Mouse (Mus musculus): ENCODE measurements around the gene Plekhm2. TPM values are rescaled to one million over a fixed set of nuclear protein-coding genes. Genes with fewer than 3 reads are reported as not detected.

The Plekhm2 gene
- total and polyA plus RNA-seq, 3 experiments: 6.5 to 15.4 TPM; not detected in 1

DNA sequence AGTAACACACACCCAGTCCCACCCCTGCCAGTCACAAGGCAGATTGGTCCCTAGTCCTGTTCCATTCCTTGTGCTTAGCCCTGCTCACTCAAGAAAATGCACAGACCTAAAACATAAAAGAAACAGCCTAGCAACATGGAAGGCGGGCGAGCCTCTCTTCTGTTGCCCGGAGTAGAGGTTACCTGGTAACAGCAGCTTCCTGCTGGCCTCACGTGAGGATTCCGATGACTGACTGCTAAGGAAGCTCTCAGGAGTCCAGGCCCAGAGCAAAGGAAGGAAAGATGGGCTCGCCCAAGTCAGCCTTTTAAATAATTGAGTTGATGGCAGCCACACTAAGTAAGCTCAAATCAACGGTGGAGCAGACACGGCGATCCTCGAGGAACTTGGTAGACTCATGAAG lies 12.8 kb downstream of the Plekhm2 start (continued):
- TF ChIP-seq ZNF384 (IDR thresholded peaks at IDR 0.05; ENCODE audit: low read depth, low read length): no peak

DNA sequence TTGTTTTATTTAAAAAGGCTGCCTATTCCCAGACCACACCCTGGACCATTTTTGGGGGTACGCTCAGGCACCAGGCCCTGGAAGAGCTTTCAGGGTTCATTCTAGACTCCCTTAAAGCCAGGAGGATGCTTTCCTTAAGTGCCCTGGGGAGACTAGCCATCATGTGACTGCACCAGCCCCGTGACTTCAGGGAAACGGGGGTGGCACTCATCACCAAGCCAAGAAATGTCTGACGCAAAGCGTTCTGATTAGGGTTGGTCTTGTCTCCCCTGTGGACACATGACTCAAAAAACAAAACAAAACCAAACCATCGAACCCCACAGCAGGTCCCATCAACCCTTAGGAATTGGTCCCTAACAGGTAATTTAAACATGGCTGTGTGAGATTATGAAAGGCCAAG lies 13.4 kb downstream of the Plekhm2 start:
- H3K9me3 ChIP-seq (replicated peaks; ENCODE audit: insufficient read depth, low read length): no peaks in the 10 kb centered on the region
- no peak for DNase-seq (ENCODE audit: low read depth, low spot score)
- no peak for TF ChIP-seq MAZ (IDR thresholded peaks at IDR 0.05; ENCODE audit: low read depth, low read length)
- no peak for TF ChIP-seq POLR2AphosphoS2 (IDR thresholded peaks at IDR 0.05; ENCODE audit: low read length)
- TF ChIP-seq ZKSCAN1 (IDR thresholded peaks at IDR 0.05; ENCODE audit: low read depth, low read length): no peak
- no peak for TF ChIP-seq MYB (IDR thresholded peaks at IDR 0.05; ENCODE audit: low read depth, low read length)
- TF ChIP-seq GATA1 (IDR thresholded peaks at IDR 0.05; ENCODE audit: low read depth, low read length): no peak
- no peak for TF ChIP-seq USF2 (IDR thresholded peaks at IDR 0.05; ENCODE audit: borderline replicate concordance in 1 of 2, insufficient read depth in 1 of 2, low read depth in 1 of 2, low read length in 2 of 2)
- TF ChIP-seq TAL1 (IDR thresholded peaks at IDR 0.05; ENCODE audit: low read length): no peak
- TF ChIP-seq USF1 (IDR thresholded peaks at IDR 0.05; ENCODE audit: low read depth, low read length): no peak
- no peak for TF ChIP-seq CTCF (IDR thresholded peaks at IDR 0.05 in 2 of 3, conservative IDR thresholded peaks at IDR 0.05 in 1 of 3; ENCODE audit: control insufficient read depth in 1 of 3, insufficient read depth in 1 of 3, low read depth in 2 of 3, low read length in 3 of 3, poor library complexity in 1 of 3, severe bottlenecking in 1 of 3)
- no peak for TF ChIP-seq POLR2AphosphoS5 (IDR thresholded peaks at IDR 0.05; ENCODE audit: borderline replicate concordance, low read depth, low read length)
- no peak for TF ChIP-seq E2F4 (IDR thresholded peaks at IDR 0.05; ENCODE audit: borderline replicate concordance, low read depth, low read length)
- no peak for TF ChIP-seq KAT2A (conservative IDR thresholded peaks at IDR 0.05; ENCODE audit: low read depth, low read length)
- TF ChIP-seq TBP (IDR thresholded peaks at IDR 0.05; ENCODE audit: low read depth, low read length): no peak
- no peak for TF ChIP-seq CHD1 (IDR thresholded peaks at IDR 0.05; ENCODE audit: low read depth, low read length)
- no peak for TF ChIP-seq HCFC1 (IDR thresholded peaks at IDR 0.05; ENCODE audit: low read depth, low read length)
- TF ChIP-seq JUND (IDR thresholded peaks at IDR 0.05; ENCODE audit: low read depth, low read length): no peak
- TF ChIP-seq SIN3A (IDR thresholded peaks at IDR 0.05; ENCODE audit: low read length): no peak
- no peaks in the 10 kb centered on the region for H3K27me3 ChIP-seq (ENCODE audit: control insufficient read depth in 1 of 2, insufficient read depth in 2 of 2, low read length in 2 of 2)
- no peak overlapping the region for H3K27ac ChIP-seq (ENCODE audit: control insufficient read depth, low read depth, low read length)
- H3K79me2 ChIP-seq (ENCODE audit: control insufficient read depth, insufficient read depth, low read length, poor library complexity): no peaks in the 10 kb centered on the region
- peaks cover 0 to under 1% of the 10 kb centered on the region in 2 experiments; a peak in 1 of 4 replicates for H3K4me1 ChIP-seq (ENCODE audit: control insufficient read depth in 1 of 2, insufficient read depth in 2 of 2, low read length in 2 of 2)
- H3K9ac ChIP-seq (ENCODE audit: control insufficient read depth, low read depth, low read length, poor library complexity, severe bottlenecking): no peak overlapping the region
- no peak overlapping the region for H3K4me3 ChIP-seq (ENCODE audit: control insufficient read depth in 1 of 2, insufficient read depth in 1 of 2, low read depth in 2 of 2, low read length in 2 of 2)
- H3K36me3 ChIP-seq (ENCODE audit: control insufficient read depth in 1 of 2, insufficient read depth in 2 of 2, low read length in 2 of 2): no peaks in the 10 kb centered on the region; a peak in 2 of 4 replicates

DNA sequence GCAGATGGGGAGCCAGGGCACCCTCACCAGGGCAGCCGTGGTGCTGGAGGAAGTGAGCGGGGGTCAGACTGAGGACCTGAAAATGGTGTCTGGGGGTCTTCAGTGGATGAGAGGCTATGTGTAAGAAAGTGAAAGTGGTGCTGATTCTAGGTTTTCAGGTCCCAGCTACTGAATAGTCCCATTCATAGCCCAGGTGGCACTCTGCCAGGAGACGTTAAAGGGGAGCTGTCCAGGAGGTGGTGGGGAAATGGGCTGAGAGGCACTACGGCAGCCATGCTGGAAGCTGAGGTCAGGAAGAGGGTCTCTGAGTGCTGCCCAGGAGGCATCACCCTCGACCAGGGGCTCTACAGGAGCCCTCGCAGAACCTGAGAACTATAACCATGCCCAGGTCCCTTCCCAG lies 15.5 kb downstream of the Plekhm2 start:
- Histone ChIP-seq H3K27ac (ENCODE audit: control insufficient read depth, low read depth, low read length) (no peak overlapping the region), H3K4me3 (ENCODE audit: control insufficient read depth in 1 of 2, insufficient read depth in 1 of 2, low read depth in 2 of 2, low read length in 2 of 2) (no peak overlapping the region), H3K27me3 (ENCODE audit: control insufficient read depth in 1 of 2, insufficient read depth in 2 of 2, low read length in 2 of 2) (no peaks in the 10 kb centered on the region), H3K79me2 (ENCODE audit: control insufficient read depth, insufficient read depth, low read length, poor library complexity) (no peaks in the 10 kb centered on the region), H3K9ac (ENCODE audit: control insufficient read depth, low read depth, low read length, poor library complexity, severe bottlenecking) (no peak overlapping the region), H3K4me1 (ENCODE audit: control insufficient read depth in 1 of 2, insufficient read depth in 2 of 2, low read length in 2 of 2) (no peaks in the 10 kb centered on the region), H3K36me3 (ENCODE audit: control insufficient read depth in 1 of 2, insufficient read depth in 2 of 2, low read length in 2 of 2) (no peaks in the 10 kb centered on the region; a peak in 1 of 4 replicates), H3K9me3 (replicated peaks; ENCODE audit: insufficient read depth, low read length) (no peaks in the 10 kb centered on the region)
- TF ChIP-seq POLR2A (IDR thresholded peaks at IDR 0.05; ENCODE audit: control insufficient read depth in 1 of 2, insufficient read depth in 1 of 2, low read depth in 1 of 2, low read length in 2 of 2, poor library complexity in 1 of 2) (no peak), TAL1 (IDR thresholded peaks at IDR 0.05; ENCODE audit: low read length) (no peak), SIN3A (IDR thresholded peaks at IDR 0.05; ENCODE audit: low read length) (no peak), MEF2A (IDR thresholded peaks at IDR 0.05; ENCODE audit: extremely low read depth, insufficient replicate concordance, low read depth, low read length, poor library complexity, severe bottlenecking) (no peak)
- DNase-seq (ENCODE audit: low read depth, low spot score): no peak

Measured in MEL (cell line).